8 mouse cellular contexts compared by ENCODE assay signal in the genomic region with DNA sequence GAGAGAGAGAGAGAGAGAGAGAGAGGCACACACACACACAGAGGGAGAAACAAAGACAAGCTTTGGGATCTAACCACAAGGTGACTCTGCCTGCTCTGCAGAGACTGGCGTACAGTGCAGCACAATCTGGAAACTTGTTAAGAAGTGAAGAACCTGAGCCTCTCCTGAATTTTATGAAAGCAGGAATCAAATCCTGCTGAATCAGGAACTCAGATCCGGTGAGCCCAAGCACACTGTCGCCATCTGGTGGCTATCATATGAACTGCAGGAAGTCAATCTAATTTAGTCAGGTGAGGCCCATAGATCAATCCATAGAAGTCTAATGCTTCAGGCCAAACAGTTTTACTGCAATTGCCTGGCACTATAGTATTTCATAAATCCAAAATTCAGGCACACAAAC. TPM values are rescaled to one million over a fixed set of nuclear protein-coding genes. Genes with fewer than 3 reads are reported as not detected.
DNase-seq lines count a peak whose midpoint lies in the region; ATAC-seq and TF ChIP-seq lines count a peak whose summit lies in the region.

No protein-coding gene starts in this region.

- H3K4me3 ChIP-seq in kidney, embryonic 15.5 days (replicated peaks) = no peak overlapping the region
- H3K4me3 ChIP-seq in MEL (ENCODE audit: control insufficient read depth in 1 of 2, insufficient read depth in 1 of 2, low read depth in 2 of 2, low read length in 2 of 2) = no peak overlapping the region

- H3K79me2 ChIP-seq in MEL (ENCODE audit: control insufficient read depth, insufficient read depth, low read length, poor library complexity) = no peaks in the 10 kb centered on the region

- TF ChIP-seq POLR2A in MEL (IDR thresholded peaks at IDR 0.05; ENCODE audit: control insufficient read depth in 1 of 2, insufficient read depth in 1 of 2, low read depth in 1 of 2, low read length in 2 of 2, poor library complexity in 1 of 2) = no peak

- no peaks in the 10 kb centered on the region for H3K36me3 ChIP-seq in kidney, embryonic 15.5 days
- H3K36me3 ChIP-seq in MEL (ENCODE audit: control insufficient read depth in 1 of 2, insufficient read depth in 2 of 2, low read length in 2 of 2) = no peaks in the 10 kb centered on the region

- TF ChIP-seq RAD21 in MEL (IDR thresholded peaks at IDR 0.05; ENCODE audit: low read depth, low read length) = peak; percentile 88

- H3K27me3 ChIP-seq in kidney, embryonic 15.5 days = no peaks in the 10 kb centered on the region
- H3K27me3 ChIP-seq in MEL (ENCODE audit: control insufficient read depth in 1 of 2, insufficient read depth in 2 of 2, low read length in 2 of 2) = peaks cover 2% of the 10 kb centered on the region in 2 experiments; a peak in 2 of 4 replicates

- H3K9me3 ChIP-seq in kidney, embryonic 15.5 days (replicated peaks) = no peaks in the 10 kb centered on the region
- H3K9me3 ChIP-seq in MEL (replicated peaks; ENCODE audit: insufficient read depth, low read length) = no peaks in the 10 kb centered on the region

- no peak for TF ChIP-seq EP300 in MEL (IDR thresholded peaks at IDR 0.05; ENCODE audit: low read depth in 1 of 2, low read length in 2 of 2)

- TF ChIP-seq CTCF in MEL (IDR thresholded peaks at IDR 0.05 in 2 of 3, conservative IDR thresholded peaks at IDR 0.05 in 1 of 3; ENCODE audit: control insufficient read depth in 1 of 3, insufficient read depth in 1 of 3, low read depth in 2 of 3, low read length in 3 of 3, poor library complexity in 1 of 3, severe bottlenecking in 1 of 3) = peak; percentile 84 to 96 (median 94)

- H3K27ac ChIP-seq in kidney, embryonic 15.5 days = no peak overlapping the region
- no peak overlapping the region for H3K27ac ChIP-seq in MEL (ENCODE audit: control insufficient read depth, low read depth, low read length)

- H3K4me2 ChIP-seq in kidney, embryonic 15.5 days = no peak overlapping the region

- H3K9ac ChIP-seq in kidney, embryonic 15.5 days = no peak overlapping the region
- H3K9ac ChIP-seq in MEL (ENCODE audit: control insufficient read depth, low read depth, low read length, poor library complexity, severe bottlenecking) = no peak overlapping the region

- no peak for ATAC-seq in kidney, embryonic 15.5 days (replicated peaks; ENCODE audit: low FRiP score)

- DNase-seq in kidney, adult 11 months = peak; percentile 8
- DNase-seq in MEL (ENCODE audit: low read depth, low spot score) = peak; percentile 69
- DNase-seq in c-Kit-positive CD71-positive TER-119-negative erythroid progenitor cells, embryonic 14.5 days (ENCODE audit: low read depth) = peak; percentile 17
- peak; percentile 43 to 73 for DNase-seq in frontal cortex, postnatal 36 days (ENCODE audit: low spot score in 2 of 2)
- peak; percentile 15 to 17 for DNase-seq in left cerebral cortex, adult 8-10 months (ENCODE audit: low spot score in 2 of 2)
- DNase-seq in ovary, postnatal 14 days (ENCODE audit: low spot score) = peak; percentile 48
- no peak for DNase-seq in gastrocnemius, postnatal 25 days

- WGBS in kidney, embryonic 15.5 days = 36% methylated on average over 3 of the region's 3 CpGs

- no peaks in the 10 kb centered on the region for H3K4me1 ChIP-seq in kidney, embryonic 15.5 days
- no peaks in the 10 kb centered on the region for H3K4me1 ChIP-seq in MEL (ENCODE audit: control insufficient read depth in 1 of 2, insufficient read depth in 2 of 2, low read length in 2 of 2)

TF ChIP-seq in MEL, 35 proteins besides CTCF, POLR2A, EP300 and RAD21:
- TF ChIP-seq MAFK (IDR thresholded peaks at IDR 0.05; ENCODE audit: borderline replicate concordance, low read depth, low read length) (peak; percentile 94), UBTF (IDR thresholded peaks at IDR 0.05; ENCODE audit: borderline replicate concordance, insufficient read depth, low read depth, low read length) (no peak), GATA1 (IDR thresholded peaks at IDR 0.05; ENCODE audit: low read depth, low read length) (no peak), ZC3H11A (IDR thresholded peaks at IDR 0.05; ENCODE audit: low read depth, low read length) (peak; percentile 90), MAX (IDR thresholded peaks at IDR 0.05; ENCODE audit: low read length) (no peak), MYC (IDR thresholded peaks at IDR 0.05; ENCODE audit: low read depth, low read length) (no peak), ELF1 (IDR thresholded peaks at IDR 0.05; ENCODE audit: low read depth, low read length) (peak; percentile 40; the same call in 1 of the 2 replicates), MEF2A (IDR thresholded peaks at IDR 0.05; ENCODE audit: extremely low read depth, insufficient replicate concordance, low read depth, low read length, poor library complexity, severe bottlenecking) (no peak), KAT2A (conservative IDR thresholded peaks at IDR 0.05; ENCODE audit: low read depth, low read length) (no peak), TBP (IDR thresholded peaks at IDR 0.05; ENCODE audit: low read depth, low read length) (no peak), ETS1 (IDR thresholded peaks at IDR 0.05; ENCODE audit: low read depth, low read length) (no peak), MYB (IDR thresholded peaks at IDR 0.05; ENCODE audit: low read depth, low read length) (no peak), SMC3 (IDR thresholded peaks at IDR 0.05; ENCODE audit: low read depth, low read length) (peak; percentile 98), BHLHE40 (IDR thresholded peaks at IDR 0.05; ENCODE audit: borderline replicate concordance, low read depth, low read length) (peak; percentile 47; the same call in 1 of the 2 replicates)

RNA-seq across cellular contexts. Expression of a gene that starts 5.8 kb away (rescaled TPM):
- 0.53 and 6.1 TPM in 2 replicates for polyA plus RNA-seq in kidney, embryonic 15.5 days (2015; fragmentation: Nextera tagmentation; extraction: Ambion mirVana)
- not detected in 2 replicates for total RNA-seq in MEL (2012; rRNA removed)
- not detected for polyA plus RNA-seq in MEL (2012; ENCODE audit: insufficient read depth in 1 of 2, insufficient read length in 2 of 2, low read depth in 1 of 2, low replicate concordance in 2 of 2, missing spikeins in 1 of 2)
- not detected for total RNA-seq in left cerebral cortex, adult 8-10 months (2022)
- not detected for total RNA-seq in gastrocnemius, postnatal 25 days (2021)

RNA-seq across cellular contexts. Expression of a gene that starts 51.9 kb away (rescaled TPM):
- polyA plus RNA-seq in kidney, embryonic 15.5 days (2015; fragmentation: Nextera tagmentation; extraction: Ambion mirVana) = not detected in 2 replicates
- not detected in 2 replicates for total RNA-seq in MEL (2012; rRNA removed)
- polyA plus RNA-seq in MEL (2012; ENCODE audit: insufficient read depth in 1 of 2, insufficient read length in 2 of 2, low read depth in 1 of 2, low replicate concordance in 2 of 2, missing spikeins in 1 of 2) = not detected
- not detected for total RNA-seq in left cerebral cortex, adult 8-10 months (2022)
- total RNA-seq in gastrocnemius, postnatal 25 days (2021) = not detected
